Mouse (Mus musculus): ENCODE data around the gene Retreg1. TPM values are rescaled to one million over a fixed set of nuclear protein-coding genes. Genes with fewer than 3 reads are reported as not detected.

The Retreg1 gene
- total RNA-seq (2021), result 100 to 1,000 TPM; 170 to 181 TPM
- long read RNA-seq, experiment 1, transcript Retreg1-205 (7 exons, 3,200 nt), result major isoform, 166 of 197 reads
- long read RNA-seq, experiment 1, partial matches to known transcripts, result 13 of 197 reads
- long read RNA-seq, experiment 1, other reads (novel, unspliced or antisense), result 11 of 197 reads
- long read RNA-seq, experiment 2, transcript Retreg1-205 (7 exons, 3,200 nt), result major isoform, 164 of 194 reads
- long read RNA-seq, experiment 2, transcript Retreg1-203 (7 exons, 2,783 nt), result minor isoform, 6 of 194 reads
- long read RNA-seq, experiment 2, partial matches to known transcripts, result 11 of 194 reads
- long read RNA-seq, experiment 2, other reads (novel, unspliced or antisense), result 12 of 194 reads

GRCm38 (mm10) chr15:25843086-25843991 is at the start of gene Retreg1:
Gene Retreg1, plus strand, starts transcription at chr15:25843180.
- peak; percentile 89 for DNase-seq
- peak within 1 kb of the TSS; percentile 77 for H3K27ac ChIP-seq
- intact Hi-C loops (cut with DNase I), result no loop called here
- peak; percentile 54 for TF ChIP-seq CTCF (IDR thresholded peaks at IDR 0.05)
- peak within 1 kb of the TSS; percentile 92 for H3K4me3 ChIP-seq

DNA sequence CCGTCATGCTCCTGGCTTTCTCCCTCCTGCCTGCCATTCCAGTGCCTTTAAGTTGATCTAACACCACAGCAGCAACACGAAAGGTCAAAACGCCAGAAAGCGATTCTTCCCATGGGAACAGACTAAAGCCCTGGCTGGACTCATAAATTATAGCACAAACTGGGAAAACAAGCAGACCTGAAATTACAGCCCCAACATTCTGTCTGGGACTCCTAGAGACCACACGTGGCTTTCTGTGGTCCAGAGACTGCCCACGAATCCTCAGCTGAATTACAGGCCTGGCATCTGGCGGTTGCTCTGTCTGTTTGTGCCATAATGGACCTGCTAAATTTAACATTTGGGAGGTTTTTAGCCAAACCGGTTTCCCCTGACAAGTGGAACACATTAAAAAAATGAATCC is 48.9 kb upstream of the Retreg1 start:
- no peak for TF ChIP-seq CTCF (IDR thresholded peaks at IDR 0.05)
- Histone ChIP-seq H3K27ac (0 out of 2 replicates have a peak overlapping the region, but pooled peaks have one; percentile 12), H3K4me3 (no peak overlapping the region)
- no peak for DNase-seq
- intact Hi-C loops (cut with DNase I), result loop anchor here (5.0 kb wide), 1 partner anchor 352 kb away; no protein-coding TSS in a partner anchor

DNA sequence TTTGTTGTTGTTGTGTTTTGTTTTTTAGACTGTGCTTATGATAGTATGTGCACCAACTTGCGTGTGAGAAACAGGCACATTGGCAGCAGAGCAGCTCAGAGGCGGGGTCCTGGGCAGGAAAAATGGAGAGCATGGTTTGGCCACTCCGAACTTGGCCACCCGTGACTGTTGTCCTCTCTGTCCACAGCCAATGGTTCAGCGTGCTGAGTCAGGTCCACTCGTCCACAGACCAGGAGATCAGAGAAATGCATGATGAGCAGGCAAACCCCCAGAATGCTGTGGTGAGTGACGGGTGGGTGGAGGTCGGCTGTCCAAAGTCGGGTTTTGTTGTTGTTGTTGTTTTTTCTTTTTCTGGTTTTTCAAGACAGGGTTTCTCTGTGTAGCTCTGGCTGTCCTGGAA is 47.5 kb upstream of the Retreg1 start:
- Histone ChIP-seq H3K27ac (no peak overlapping the region), H3K4me3 (no peak overlapping the region)
- intact Hi-C loops (cut with DNase I), result no loop called here
- no peak for DNase-seq
- no peak for TF ChIP-seq CTCF (IDR thresholded peaks at IDR 0.05)

GRCm38 (mm10) chr15:25796353-25796752 is 46.6 kb upstream of the Retreg1 start:
- DNase-seq, result no peak
- peak; percentile 80 for TF ChIP-seq CTCF (IDR thresholded peaks at IDR 0.05)
- H3K4me3 ChIP-seq, result no peak overlapping the region
- no peak overlapping the region for H3K27ac ChIP-seq
- intact Hi-C loops (cut with DNase I), result no loop called here

DNA sequence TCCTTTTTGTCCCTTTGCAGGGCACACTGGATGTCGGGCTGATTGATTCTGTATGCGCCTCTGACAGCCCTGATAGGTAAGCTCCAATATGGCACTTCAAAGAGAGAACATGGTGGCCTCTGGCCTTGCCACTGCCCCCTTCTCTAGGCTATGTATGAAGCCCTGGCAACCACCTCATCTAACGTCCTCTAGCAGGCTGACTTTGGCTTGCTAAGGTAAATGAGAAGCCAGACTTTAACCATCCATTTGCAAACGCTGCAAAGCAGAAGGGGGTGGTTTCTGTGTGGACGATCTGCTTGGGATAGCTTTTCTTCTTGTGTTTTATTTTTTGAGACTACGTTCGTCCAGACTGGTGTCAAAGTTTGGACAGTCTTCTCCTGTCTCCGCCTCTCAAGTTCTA is 45.8 kb upstream of the Retreg1 start:
- no peak for TF ChIP-seq CTCF (IDR thresholded peaks at IDR 0.05)
- Histone ChIP-seq H3K4me3 (no peak overlapping the region), H3K27ac (peak overlapping the region; percentile 20; the same call in 1 of the 2 replicates)
- DNase-seq, result no peak
- intact Hi-C loops (cut with DNase I), result no loop called here

GRCm38 (mm10) chr15:25797888-25798287 is 45.1 kb upstream of the Retreg1 start:
- intact Hi-C loops (cut with DNase I), result no loop called here
- no peak overlapping the region for H3K4me3 ChIP-seq
- TF ChIP-seq CTCF (IDR thresholded peaks at IDR 0.05), result no peak
- no peak overlapping the region for H3K27ac ChIP-seq
- DNase-seq, result no peak

- Histone ChIP-seq H3K27ac (no peak overlapping the region), H3K4me3 (no peak overlapping the region)
- no peak for DNase-seq
- intact Hi-C loops (cut with DNase I), result no loop called here
- no peak for TF ChIP-seq CTCF (IDR thresholded peaks at IDR 0.05)
Measured at GRCm38 (mm10) chr15:25801726-25802125, 41.3 kb upstream of the Retreg1 start.

- no peak for TF ChIP-seq CTCF (IDR thresholded peaks at IDR 0.05)
- Histone ChIP-seq H3K4me3 (no peak overlapping the region), H3K27ac (no peak overlapping the region)
- intact Hi-C loops (cut with DNase I), result no loop called here
- DNase-seq, result no peak
Measured at GRCm38 (mm10) chr15:25802194-25802593, 40.8 kb upstream of the Retreg1 start.

DNA sequence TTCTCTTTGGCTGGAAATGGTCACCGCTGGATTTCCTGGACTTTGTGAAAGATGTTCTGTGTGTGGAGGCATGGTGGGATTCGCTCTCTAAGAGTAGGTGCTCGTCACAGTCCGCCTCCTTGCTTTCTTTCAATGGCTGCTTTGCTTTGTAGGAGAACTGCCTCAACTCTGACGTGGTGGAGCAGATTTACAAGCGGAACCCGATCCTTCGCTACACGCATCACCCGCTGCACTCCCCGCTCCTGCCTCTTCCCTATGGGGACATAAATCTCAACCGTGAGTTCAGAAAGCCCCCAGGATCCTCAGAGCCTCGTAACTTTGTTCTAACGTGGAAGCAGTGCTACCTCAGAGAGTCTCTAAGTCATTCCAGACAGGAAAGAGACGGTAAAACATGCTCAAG is 39.9 kb upstream of the Retreg1 start:
- Histone ChIP-seq H3K4me3 (no peak overlapping the region), H3K27ac (no peak overlapping the region)
- DNase-seq, result no peak
- intact Hi-C loops (cut with DNase I), result no loop called here
- no peak for TF ChIP-seq CTCF (IDR thresholded peaks at IDR 0.05)

DNA sequence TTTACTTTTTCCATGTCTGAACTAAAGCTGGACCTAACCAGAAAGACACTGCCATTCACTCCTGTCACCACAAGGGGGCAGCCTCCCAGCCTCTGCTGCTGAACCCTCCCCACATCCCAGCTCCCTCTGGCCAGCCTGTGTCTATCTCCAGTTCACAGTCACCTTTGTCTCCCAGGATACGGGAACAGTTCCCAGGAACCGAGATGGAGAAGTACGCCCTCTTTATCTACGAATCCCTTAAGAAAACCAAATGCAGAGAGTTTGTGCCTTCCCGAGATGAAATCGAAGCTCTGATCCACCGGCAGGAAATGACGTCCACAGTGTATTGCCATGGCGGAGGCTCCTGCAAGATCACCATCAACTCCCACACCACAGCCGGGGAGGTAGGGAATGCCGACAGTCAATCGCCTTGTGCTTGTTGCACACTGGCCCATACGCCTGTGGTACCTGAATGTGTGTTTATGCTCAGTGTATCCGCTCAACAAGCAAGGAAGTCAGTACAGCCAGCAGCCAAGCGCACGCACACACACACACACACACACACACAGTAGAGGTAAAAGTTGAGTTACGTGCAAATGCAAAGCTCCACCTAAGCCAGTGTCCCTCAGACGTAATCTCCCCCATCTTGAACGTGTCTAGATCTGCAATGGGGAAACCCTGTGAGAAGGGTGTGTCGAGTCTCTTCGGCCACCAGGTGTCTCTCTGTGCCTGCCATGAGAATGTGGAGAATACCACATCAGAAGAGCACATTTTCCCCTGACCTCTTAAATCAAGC is 37.5 kb upstream of the Retreg1 start:
- Histone ChIP-seq H3K4me3 (no peak overlapping the region), H3K27ac (no peak overlapping the region)
- intact Hi-C loops (cut with DNase I), result loop anchor here (1.0 to 5.0 kb wide), 2 partner anchors 97 to 156 kb away; no protein-coding TSS in a partner anchor
- DNase-seq, result peak; percentile 82
- TF ChIP-seq CTCF (IDR thresholded peaks at IDR 0.05), result peak; percentile 93

DNA sequence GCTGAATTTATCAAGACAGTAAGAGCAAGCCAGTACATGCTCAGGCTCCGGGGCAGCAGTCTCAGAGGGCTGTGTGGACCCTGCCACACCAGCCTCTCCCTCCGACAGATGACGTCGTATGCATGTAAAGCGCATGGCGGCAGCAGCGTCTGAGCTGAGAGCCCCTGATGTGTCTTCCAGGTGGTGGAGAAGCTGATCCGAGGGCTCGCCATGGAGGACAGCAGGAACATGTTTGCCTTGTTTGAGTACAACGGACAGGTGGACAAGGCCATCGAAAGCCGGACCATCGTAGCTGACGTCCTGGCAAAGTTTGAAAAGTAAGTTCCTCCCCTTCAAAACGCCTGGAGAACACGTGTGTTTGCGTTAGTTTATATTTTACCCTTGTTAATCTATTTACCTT is 36.6 kb upstream of the Retreg1 start:
- Histone ChIP-seq H3K27ac (no peak overlapping the region), H3K4me3 (no peak overlapping the region)
- intact Hi-C loops (cut with DNase I), result loop anchor here (5.0 kb wide), 1 partner anchor 96 kb away; no protein-coding TSS in a partner anchor
- no peak for DNase-seq
- no peak for TF ChIP-seq CTCF (IDR thresholded peaks at IDR 0.05)

- TF ChIP-seq CTCF (IDR thresholded peaks at IDR 0.05), result no peak
- intact Hi-C loops (cut with DNase I), result loop anchor here (5.0 kb wide), 1 partner anchor 95 kb away; no protein-coding TSS in a partner anchor
- no peak overlapping the region for H3K27ac ChIP-seq
Measured at GRCm38 (mm10) chr15:25806878-25807277, 36.1 kb upstream of the Retreg1 start.

More at GRCm38 (mm10) chr15:25806878-25807277, 36.1 kb upstream of the Retreg1 start:
- DNase-seq, result no peak
- H3K4me3 ChIP-seq, result no peak overlapping the region

All from gastrocnemius, adult 2 months (tissue).